Mouse (Mus musculus) spleen, embryonic (tissue): ENCODE data around the gene Cdkl4.
"Not testable (repeated sequence)": the region's sequence is repeated elsewhere in the genome, so short reads cannot be mapped to it uniquely, and the experiment has no call there.

Source experiments
- CTCF ChIA-PET: fragments of 350-600 bp; sonication (Branson Sonifier 250); formaldehyde crosslinking; loops from one replicate; lab custom pipeline; 2022; lab: Charles Lee

Cdkl4 gene

GRCm38 (mm10) chr17:80563762-80564610 lies 13.6 kb downstream of the Cdkl4 start:
- CTCF ChIA-PET = not testable (repeated sequence)

GRCm38 (mm10) chr17:80562792-80563191 lies 14.8 kb downstream of the Cdkl4 start:
- CTCF ChIA-PET = interaction anchor here (0.5 to 0.6 kb wide), 2 partner anchors 78 to 340 kb away, joined by 5 to 10 read pairs; no protein-coding TSS in a partner anchor

GRCm38 (mm10) chr17:80560669-80561401 lies 16.8 kb downstream of the Cdkl4 start:
- CTCF ChIA-PET = interaction anchor here (0.7 to 1.4 kb wide), 5 partner anchors 100 to 689 kb away, joined by 3 to 24 read pairs (median 7); no protein-coding TSS in a partner anchor

- CTCF ChIA-PET = interaction anchor here (0.7 kb wide), 1 partner anchor 463 kb away, joined by 5 read pairs; no protein-coding TSS in a partner anchor
Measured at GRCm38 (mm10) chr17:80559745-80560144, 17.9 kb downstream of the Cdkl4 start.

GRCm38 (mm10) chr17:80559050-80559449 lies 18.6 kb downstream of the Cdkl4 start:
- CTCF ChIA-PET = interaction anchor here (0.7 to 1.4 kb wide), 3 partner anchors 57 to 463 kb away, joined by 3 to 7 read pairs (median 5); no protein-coding TSS in a partner anchor

- CTCF ChIA-PET = interaction anchor here (0.5 to 1.4 kb wide), 3 partner anchors 56 to 134 kb away, joined by 3 to 7 read pairs (median 4); no protein-coding TSS in a partner anchor
Measured at GRCm38 (mm10) chr17:80558583-80558982, 19.0 kb downstream of the Cdkl4 start.

GRCm38 (mm10) chr17:80557461-80557860 lies 20.2 kb downstream of the Cdkl4 start:
- CTCF ChIA-PET = interaction anchor here (0.6 kb wide), 1 partner anchor 350 kb away, joined by 4 read pairs; no protein-coding TSS in a partner anchor

- CTCF ChIA-PET = interaction anchor here (0.7 to 0.8 kb wide), 3 partner anchors 63 to 221 kb away, joined by 3 to 10 read pairs (median 3); no protein-coding TSS in a partner anchor
Measured at GRCm38 (mm10) chr17:80553318-80554270, 24.0 kb downstream of the Cdkl4 start.

GRCm38 (mm10) chr17:80552653-80553052 lies 25.0 kb downstream of the Cdkl4 start:
- CTCF ChIA-PET = no interaction called here

GRCm38 (mm10) chr17:80550981-80551380 lies 26.6 kb downstream of the Cdkl4 start:
- CTCF ChIA-PET = no interaction called here

GRCm38 (mm10) chr17:80546846-80547245 lies 30.8 kb downstream of the Cdkl4 start:
- CTCF ChIA-PET = no interaction called here

GRCm38 (mm10) chr17:80546227-80546626 lies 31.4 kb downstream of the Cdkl4 start:
- CTCF ChIA-PET = interaction anchor here (0.6 to 0.7 kb wide), 3 partner anchors 80 to 1253 kb away, joined by 4 to 9 read pairs (median 6); no protein-coding TSS in a partner anchor

GRCm38 (mm10) chr17:80543646-80544045 lies 34.0 kb downstream of the Cdkl4 start:
- CTCF ChIA-PET = no interaction called here

- CTCF ChIA-PET = no interaction called here
Measured at GRCm38 (mm10) chr17:80537136-80537535, 40.5 kb downstream of the Cdkl4 start.

- CTCF ChIA-PET = no interaction called here
Measured at GRCm38 (mm10) chr17:80535633-80536032, 42.0 kb downstream of the Cdkl4 start.

- CTCF ChIA-PET = not testable (repeated sequence)
Measured at GRCm38 (mm10) chr17:80531351-80531750, 46.3 kb downstream of the Cdkl4 start.

GRCm38 (mm10) chr17:80523231-80523630 lies 54.4 kb downstream of the Cdkl4 start:
- CTCF ChIA-PET = no interaction called here

GRCm38 (mm10) chr17:80522229-80522556 lies 55.4 kb downstream of the Cdkl4 start:
- CTCF ChIA-PET = no interaction called here

- CTCF ChIA-PET = interaction anchor here (0.6 to 0.7 kb wide), 2 partner anchors 16 to 39 kb away, joined by 4 to 5 read pairs; no protein-coding TSS in a partner anchor
Measured at GRCm38 (mm10) chr17:80521521-80522228, 55.9 kb downstream of the Cdkl4 start.

- CTCF ChIA-PET = interaction anchor here (0.7 kb wide), 1 partner anchor 297 kb away, joined by 5 read pairs; no protein-coding TSS in a partner anchor
Measured at GRCm38 (mm10) chr17:80520537-80520936, 57.1 kb downstream of the Cdkl4 start.
